Mouse (Mus musculus): ENCODE results near the gene Ube2e1. TPM values are rescaled to one million over a fixed set of nuclear protein-coding genes. Genes with fewer than 3 reads are reported as not detected.
A peak's percentile ranks its signal among the peaks of the same experiment; 100 is the strongest.

Gene Ube2e1
- polyA plus RNA-seq, 2 experiments = 51.7 to 88.3 TPM

DNA sequence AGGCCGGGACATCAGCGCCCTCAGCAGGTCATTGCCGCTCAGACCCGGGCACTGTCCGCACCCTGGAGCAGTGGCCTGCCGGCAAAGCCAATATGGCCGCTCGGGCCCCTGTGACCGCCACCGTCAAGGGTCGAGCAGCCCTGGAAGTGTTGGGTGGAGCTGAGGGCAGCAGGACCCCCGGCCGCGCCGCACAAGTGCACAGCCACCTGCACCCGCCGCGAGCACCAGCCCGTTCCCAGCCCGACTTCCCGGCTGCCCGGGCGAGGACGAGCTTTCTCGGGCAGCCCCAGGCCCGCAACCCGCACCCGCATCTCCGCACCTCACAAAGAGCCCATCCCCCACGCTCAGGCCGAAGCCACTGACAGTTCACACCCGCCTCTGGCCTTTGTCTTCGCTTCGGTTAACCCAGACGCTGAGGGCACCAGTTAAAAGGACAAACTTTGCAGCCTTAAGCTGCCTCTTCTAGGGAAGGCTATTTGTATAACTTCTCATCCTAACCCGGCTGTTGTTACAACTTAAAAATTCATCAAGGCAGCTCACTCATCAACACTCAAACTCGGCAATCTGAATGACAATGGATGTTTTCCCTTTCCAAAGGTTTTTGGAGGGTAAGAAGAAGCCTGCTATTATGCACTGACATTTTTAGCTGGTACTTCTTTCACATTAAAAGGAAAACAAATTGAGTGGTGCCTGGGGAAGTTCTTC lies 4.5 kb downstream of the Ube2e1 start:
- DNase-seq (ENCODE audit: low spot score) (no peak), ATAC-seq (ENCODE audit: low FRiP score, low read depth) (no peak)
- Histone ChIP-seq H3K4me2 (replicated peaks; ENCODE audit: low read depth, low read length, severe bottlenecking) (peak overlapping the region; percentile 74), H3K36me3 (ENCODE audit: control insufficient read depth, insufficient read depth, low read length) (peaks cover 19% of the 10 kb centered on the region), H3K4me3 (replicated peaks; ENCODE audit: low read length) (peak overlapping the region; percentile 36), H3K9me3 (ENCODE audit: control insufficient read depth, low read length) (no peaks in the 10 kb centered on the region), H3K9ac (ENCODE audit: low read depth, low read length, severe bottlenecking) (peak overlapping the region; percentile 56), H3K4me1 (ENCODE audit: control insufficient read depth, insufficient read depth, low read length) (peaks cover 28% of the 10 kb centered on the region), H3K27me3 (ENCODE audit: control insufficient read depth, insufficient read depth, low read length) (no peaks in the 10 kb centered on the region), H3K27ac (replicated peaks; ENCODE audit: low read depth, low read length) (no peak overlapping the region)
- WGBS = 2% methylated on average over 26 of the region's 37 CpGs
- TF ChIP-seq POLR2A (IDR thresholded peaks at IDR 0.05; ENCODE audit: borderline replicate concordance, extremely low read depth, insufficient read depth, insufficient read length) = no peak

DNA sequence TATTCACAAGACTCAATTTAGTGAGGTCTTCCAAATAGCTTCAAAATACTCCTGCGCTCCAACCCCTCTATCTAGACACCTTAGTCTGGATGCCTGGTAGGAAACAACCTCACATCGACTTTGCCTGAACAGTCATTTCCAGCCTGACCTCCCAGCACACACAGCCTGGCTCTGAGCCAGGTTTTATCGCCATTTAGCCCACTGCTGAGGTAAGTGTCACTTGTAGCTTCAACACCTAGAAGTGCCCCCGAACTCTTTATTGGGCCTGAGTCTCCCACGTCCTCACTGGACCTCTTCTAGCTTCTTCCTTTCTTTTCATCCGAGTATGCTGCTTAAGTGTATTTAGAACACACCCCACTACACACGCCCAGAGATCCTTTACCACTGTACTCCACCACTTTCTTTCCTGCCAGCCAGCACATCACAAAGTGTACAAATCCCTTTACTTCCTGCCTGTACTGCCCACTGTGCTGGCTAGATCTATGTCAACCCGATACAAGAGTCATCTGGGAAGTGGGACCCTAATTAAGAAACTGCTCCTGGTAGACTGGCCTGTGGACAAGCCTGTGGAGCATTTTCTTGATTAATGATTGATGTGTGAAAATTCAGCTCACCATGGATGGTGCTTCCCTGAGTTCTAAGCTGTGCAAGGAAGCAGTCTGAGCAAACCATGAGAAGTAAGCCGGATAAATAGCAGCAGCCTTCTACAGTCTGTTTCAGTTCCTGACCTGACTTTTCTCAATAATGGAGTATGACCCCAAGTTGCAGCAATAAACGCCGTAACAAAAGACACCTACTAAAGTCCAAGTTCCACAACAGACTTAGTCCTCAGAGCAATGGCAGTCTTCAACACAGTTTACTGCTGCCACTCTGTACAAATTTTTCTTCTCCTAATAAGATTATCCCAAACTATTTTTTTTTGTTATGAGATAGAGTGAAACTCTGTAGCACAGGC lies 13.9 kb downstream of the Ube2e1 start:
- Histone ChIP-seq H3K9me3 (ENCODE audit: control insufficient read depth, low read length) (no peaks in the 10 kb centered on the region), H3K4me2 (replicated peaks; ENCODE audit: low read depth, low read length, severe bottlenecking) (no peak overlapping the region), H3K9ac (ENCODE audit: low read depth, low read length, severe bottlenecking) (no peak overlapping the region), H3K4me1 (ENCODE audit: control insufficient read depth, insufficient read depth, low read length) (no peaks in the 10 kb centered on the region), H3K4me3 (replicated peaks; ENCODE audit: low read length) (no peak overlapping the region), H3K27ac (replicated peaks; ENCODE audit: low read depth, low read length) (no peak overlapping the region), H3K36me3 (ENCODE audit: control insufficient read depth, insufficient read depth, low read length) (peaks cover 4% of the 10 kb centered on the region; the same call in 1 of the 2 replicates), H3K27me3 (ENCODE audit: control insufficient read depth, insufficient read depth, low read length) (no peaks in the 10 kb centered on the region)
- no peak for ATAC-seq (ENCODE audit: low FRiP score, low read depth)
- TF ChIP-seq POLR2A (IDR thresholded peaks at IDR 0.05; ENCODE audit: borderline replicate concordance, extremely low read depth, insufficient read depth, insufficient read length) = no peak
- 75% methylated on average over 11 of the region's 11 CpGs for WGBS
- DNase-seq (ENCODE audit: low spot score) = no peak

DNA sequence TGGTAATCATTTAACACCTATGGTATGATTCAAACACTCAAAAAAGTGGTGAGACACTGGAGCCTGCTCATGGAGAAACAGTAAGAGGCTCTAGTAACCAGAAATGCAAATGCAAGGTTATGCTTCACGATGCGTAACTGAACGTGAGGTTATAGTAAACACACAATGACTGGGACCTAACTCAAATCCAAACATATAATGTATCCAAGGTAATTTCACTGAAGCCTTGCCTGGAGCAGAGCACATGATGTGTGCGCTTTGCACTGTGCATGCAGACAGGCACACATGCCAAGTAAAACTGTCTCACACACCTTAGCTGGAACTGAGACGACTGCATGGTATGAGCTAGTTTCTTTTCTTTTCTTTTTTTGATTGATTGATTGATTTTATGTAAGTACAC lies 27.5 kb downstream of the Ube2e1 start:
- 92% methylated on average over 5 of the region's 5 CpGs for WGBS
- no peak overlapping the region for H3K27ac ChIP-seq (replicated peaks; ENCODE audit: low read depth, low read length)
- no peaks in the 10 kb centered on the region for H3K27me3 ChIP-seq (ENCODE audit: control insufficient read depth, insufficient read depth, low read length)
- H3K36me3 ChIP-seq (ENCODE audit: control insufficient read depth, insufficient read depth, low read length) = peaks cover 11% of the 10 kb centered on the region; the same call in 1 of the 2 replicates
- no peak for TF ChIP-seq POLR2A (IDR thresholded peaks at IDR 0.05; ENCODE audit: borderline replicate concordance, extremely low read depth, insufficient read depth, insufficient read length)
- no peak overlapping the region for H3K4me2 ChIP-seq (replicated peaks; ENCODE audit: low read depth, low read length, severe bottlenecking)
- no peak for DNase-seq (ENCODE audit: low spot score)
- no peak for ATAC-seq (ENCODE audit: low FRiP score, low read depth)
- H3K9ac ChIP-seq (ENCODE audit: low read depth, low read length, severe bottlenecking) = no peak overlapping the region
- H3K4me1 ChIP-seq (ENCODE audit: control insufficient read depth, insufficient read depth, low read length) = no peaks in the 10 kb centered on the region
- H3K9me3 ChIP-seq (ENCODE audit: control insufficient read depth, low read length) = no peaks in the 10 kb centered on the region
- H3K4me3 ChIP-seq (replicated peaks; ENCODE audit: low read length) = no peak overlapping the region

DNA sequence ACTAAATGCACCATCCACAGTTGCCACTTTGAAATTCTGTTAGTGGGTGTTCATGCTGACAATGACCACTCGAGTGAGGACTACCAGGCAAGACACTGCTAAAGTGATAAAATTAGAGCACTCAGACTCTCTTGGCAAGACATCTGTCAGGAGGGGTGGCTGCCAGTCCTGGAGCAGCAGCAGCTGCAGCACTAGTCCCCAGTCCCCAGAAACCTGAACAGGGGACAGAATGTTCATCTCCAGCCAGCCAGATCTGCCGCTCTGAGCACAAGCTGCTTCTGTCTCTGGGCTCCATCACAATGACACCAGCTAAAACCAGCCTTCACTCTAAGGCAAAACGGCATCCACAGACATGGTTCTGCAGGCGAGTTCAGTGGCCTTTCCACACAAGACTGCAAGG lies 28.4 kb downstream of the Ube2e1 start:
- DNase-seq (ENCODE audit: low spot score) = no peak
- ATAC-seq (ENCODE audit: low FRiP score, low read depth) = no peak
- Histone ChIP-seq H3K36me3 (ENCODE audit: control insufficient read depth, insufficient read depth, low read length) (peaks cover 11% of the 10 kb centered on the region; the same call in 1 of the 2 replicates), H3K4me1 (ENCODE audit: control insufficient read depth, insufficient read depth, low read length) (no peaks in the 10 kb centered on the region), H3K4me2 (replicated peaks; ENCODE audit: low read depth, low read length, severe bottlenecking) (no peak overlapping the region), H3K27ac (replicated peaks; ENCODE audit: low read depth, low read length) (no peak overlapping the region), H3K4me3 (replicated peaks; ENCODE audit: low read length) (no peak overlapping the region), H3K9ac (ENCODE audit: low read depth, low read length, severe bottlenecking) (no peak overlapping the region), H3K9me3 (ENCODE audit: control insufficient read depth, low read length) (no peaks in the 10 kb centered on the region), H3K27me3 (ENCODE audit: control insufficient read depth, insufficient read depth, low read length) (no peaks in the 10 kb centered on the region)
- no peak for TF ChIP-seq POLR2A (IDR thresholded peaks at IDR 0.05; ENCODE audit: borderline replicate concordance, extremely low read depth, insufficient read depth, insufficient read length)
- WGBS = 72% methylated on average over 4 of the region's 4 CpGs

DNA sequence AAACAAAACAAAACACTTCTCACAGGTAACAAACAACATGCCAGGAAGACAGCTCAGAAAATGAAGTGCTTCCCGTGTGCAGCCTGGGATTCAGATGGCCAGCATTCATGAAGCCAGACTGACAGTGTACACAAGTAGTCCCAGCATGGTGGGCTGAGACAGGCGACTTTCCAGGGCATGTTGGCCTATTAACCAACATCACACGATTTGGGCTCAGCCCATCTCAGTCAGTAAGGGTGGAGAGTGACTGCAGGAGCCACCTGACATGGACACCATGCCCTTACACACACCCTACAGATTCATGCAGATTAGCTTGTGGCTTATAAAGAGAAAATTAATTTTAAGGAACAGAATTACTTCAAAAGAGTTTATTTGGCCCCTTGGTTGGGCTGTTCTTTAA lies 28.9 kb downstream of the Ube2e1 start:
- Histone ChIP-seq H3K4me1 (ENCODE audit: control insufficient read depth, insufficient read depth, low read length) (no peaks in the 10 kb centered on the region), H3K9me3 (ENCODE audit: control insufficient read depth, low read length) (no peaks in the 10 kb centered on the region), H3K27me3 (ENCODE audit: control insufficient read depth, insufficient read depth, low read length) (no peaks in the 10 kb centered on the region), H3K9ac (ENCODE audit: low read depth, low read length, severe bottlenecking) (no peak overlapping the region), H3K27ac (replicated peaks; ENCODE audit: low read depth, low read length) (no peak overlapping the region), H3K36me3 (ENCODE audit: control insufficient read depth, insufficient read depth, low read length) (peaks cover 11% of the 10 kb centered on the region; the same call in 1 of the 2 replicates), H3K4me2 (replicated peaks; ENCODE audit: low read depth, low read length, severe bottlenecking) (no peak overlapping the region), H3K4me3 (replicated peaks; ENCODE audit: low read length) (no peak overlapping the region)
- no peak for TF ChIP-seq POLR2A (IDR thresholded peaks at IDR 0.05; ENCODE audit: borderline replicate concordance, extremely low read depth, insufficient read depth, insufficient read length)
- DNase-seq (ENCODE audit: low spot score) (no peak), ATAC-seq (ENCODE audit: low FRiP score, low read depth) (no peak)
- WGBS = 78% methylated on average over 3 of the region's 3 CpGs
